Mouse (Mus musculus) forebrain, embryonic 15.5 days (tissue): ENCODE results near the gene Jade2. TPM values are rescaled to one million over a fixed set of nuclear protein-coding genes. Genes with fewer than 3 reads are reported as not detected.
A peak's percentile ranks its signal among the peaks of the same experiment; 100 is the strongest.

Source experiments
- ATAC-seq: fragments of 200-750 bp; cut with Nextera tagmentation; replicated peaks from 2 replicates; pipeline ENCODE4 v1.8.0; 2017; ENCODE audit warnings: mild to moderate bottlenecking, moderate TSS enrichment, moderate library complexity
- H3K27ac ChIP-seq: fragments of 300-500 bp; sonication (generic); replicated peaks from 2 replicates; pipeline ENCODE4 v1.5.1; 2015; ENCODE audit warnings: mild to moderate bottlenecking, inconsistent platforms
- H3K27me3 ChIP-seq: fragments of 300-500 bp; sonication (generic); 2 replicates; pipeline ENCODE4 v1.6.1; 2015; ENCODE audit warnings: inconsistent platforms
- H3K36me3 ChIP-seq: fragments of 300-500 bp; sonication (generic); 2 replicates; pipeline ENCODE4 v1.6.1; 2015; ENCODE audit warnings: mild to moderate bottlenecking, inconsistent platforms
- H3K4me1 ChIP-seq: fragments of 300-500 bp; sonication (generic); 2 replicates; pipeline ENCODE4 v1.6.1; 2015; ENCODE audit warnings: inconsistent platforms
- H3K4me2 ChIP-seq: fragments of 300-500 bp; sonication (generic); replicated peaks from 2 replicates; pipeline ENCODE4 v1.6.1; 2015; ENCODE audit warnings: mild to moderate bottlenecking, inconsistent platforms
- H3K4me3 ChIP-seq: fragments of 300-500 bp; sonication (generic); 2 replicates; pipeline ENCODE4 v1.5.1; 2015; ENCODE audit warnings: mild to moderate bottlenecking, inconsistent platforms
- H3K9ac ChIP-seq: fragments of 300-500 bp; sonication (generic); replicated peaks from 2 replicates; pipeline ENCODE4 v1.6.1; 2015; ENCODE audit warnings: mild to moderate bottlenecking, inconsistent platforms
- H3K9me3 ChIP-seq: fragments of 300-500 bp; sonication (generic); 2 replicates; pipeline ENCODE4 v1.6.1; 2016; ENCODE audit warnings: inconsistent platforms
- WGBS: fragments of 180-500 bp; shearing (Covaris S2); methylation state at CpG from one replicate; pipeline ENCODE4 v1.1.7; 2015; ENCODE audit warnings: mixed read lengths; 5-methylcytosine and 5-hydroxymethylcytosine counted together
- polyA plus RNA-seq: library from polyadenylated mRNA; unstranded; fragments of >200 nt; fragmentation: Nextera tagmentation; extraction: Ambion mirVana; gene quantifications from 2 replicates; pipeline ENCODE4 v1.2.1, GENCODE M21; 2015

The Jade2 gene
- polyA plus RNA-seq, 1 experiment from 2014 or later, result 0.45 TPM

- Histone ChIP-seq H3K27me3 (no peaks in the 10 kb centered on the region), H3K27ac (no peak overlapping the region), H3K4me1 (peaks cover 13% of the 10 kb centered on the region), H3K9ac (no peak overlapping the region), H3K4me3 (peak overlapping the region; percentile 96; the same call in 1 of the 2 replicates), H3K36me3 (no peaks in the 10 kb centered on the region), H3K4me2 (peak overlapping the region; percentile 70), H3K9me3 (no peaks in the 10 kb centered on the region)
- WGBS, result 88% methylated on average over 4 of the region's 4 CpGs
- no peak for ATAC-seq
Measured at GRCm38 (mm10) chr11:51764816-51765215, 92.6 kb downstream of the Jade2 start.

GRCm38 (mm10) chr11:51763955-51764354, 93.5 kb downstream of the Jade2 start:
- Histone ChIP-seq H3K27me3 (no peaks in the 10 kb centered on the region), H3K4me3 (peak overlapping the region; percentile 96), H3K4me2 (peak overlapping the region; percentile 70), H3K9me3 (no peaks in the 10 kb centered on the region), H3K27ac (no peak overlapping the region), H3K36me3 (no peaks in the 10 kb centered on the region), H3K9ac (peak overlapping the region; percentile 82), H3K4me1 (peaks cover 13% of the 10 kb centered on the region)
- ATAC-seq, result peak; percentile 26; the same call in 1 of the 2 replicates
- WGBS, result 5% methylated on average over 13 of the region's 13 CpGs

Other genes with a start within 250 kb of the Jade2 start
- gene Nhp2, start 237.9 kb downstream of the Jade2 start, polyA plus RNA-seq, result 98.5 and 102 TPM in 2 replicates
- gene Rmnd5b, start 221.8 kb downstream of the Jade2 start, polyA plus RNA-seq, result 69.6 and 77.7 TPM in 2 replicates
- 10.2 and 10.8 TPM in 2 replicates for gene N4bp3, start 206.8 kb downstream of the Jade2 start, polyA plus RNA-seq
- gene D930048N14Rik, start 206.7 kb downstream of the Jade2 start, polyA plus RNA-seq, result 0.47 and 0.57 TPM in 2 replicates
- 96.2 and 102 TPM in 2 replicates for gene 0610009B22Rik, start 168.8 kb downstream of the Jade2 start, polyA plus RNA-seq
- 10.7 and 10.9 TPM in 2 replicates for gene Sec24a, start 94.0 kb downstream of the Jade2 start, polyA plus RNA-seq
- 145 and 151 TPM in 2 replicates for gene Sar1b, start 94.0 kb downstream of the Jade2 start, polyA plus RNA-seq
- 113 and 118 TPM in 2 replicates for gene Cdkn2aipnl, start 110.0 kb upstream of the Jade2 start, polyA plus RNA-seq
- 289 and 290 TPM in 2 replicates for gene Ube2b, start 143.1 kb upstream of the Jade2 start, polyA plus RNA-seq
- 23.9 and 25.3 TPM in 2 replicates for gene Cdkl3, start 146.6 kb upstream of the Jade2 start, polyA plus RNA-seq
- 116 and 129 TPM in 2 replicates for gene Ppp2ca, start 241.0 kb upstream of the Jade2 start, polyA plus RNA-seq